Mouse (Mus musculus) heart, postnatal 10 days (tissue): ENCODE measurements around the gene Ager. TPM values are rescaled to one million over a fixed set of nuclear protein-coding genes. Genes with fewer than 3 reads are reported as not detected.
A peak's percentile ranks its signal among the peaks of the same experiment; 100 is the strongest.

Experiments used
- DNase-seq, 2 experiments: peaks; one replicate each; pipeline ENCODE4 v3.0.0; 2021
- intact Hi-C: fragments of 180-260 bp; cut with DNase I; formaldehyde crosslinking; loops from one replicate; pipeline ENCODE4 v1.15.1; 2025
- total RNA-seq, 2 experiments: library from RNA; stranded (reverse); gene quantifications; 2 replicates each; pipeline ENCODE4 v1.2.3; 2021

The Ager gene
- total RNA-seq, 2 experiments from 2014 or later = 1.1 to 1.6 TPM

DNA sequence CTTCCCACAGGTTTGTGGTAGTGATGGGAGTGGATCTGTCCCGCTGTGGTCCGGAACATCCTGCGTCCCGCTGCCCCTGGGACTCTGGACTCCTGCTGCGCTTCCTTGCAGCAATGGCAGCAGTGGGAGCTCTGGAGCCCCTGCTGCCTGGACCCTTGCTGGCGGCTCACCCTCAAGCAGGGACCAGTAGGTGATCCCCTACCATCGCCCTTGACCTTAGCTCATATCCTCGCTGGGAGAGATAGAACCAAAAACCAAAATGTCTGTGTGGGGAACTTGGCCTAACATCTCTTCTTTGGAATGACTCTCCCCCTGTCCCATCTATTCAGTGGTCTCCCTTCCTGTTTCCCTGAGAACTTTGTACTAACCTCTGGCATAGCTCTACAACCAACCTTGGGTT is 13.8 kb upstream of the Ager start:
- DNase-seq = no peak
- intact Hi-C loops = no loop called here

- DNase-seq = no peak
- intact Hi-C loops = no loop called here
Measured at GRCm38 (mm10) chr17:34585121-34585520, 12.5 kb upstream of the Ager start.

DNA sequence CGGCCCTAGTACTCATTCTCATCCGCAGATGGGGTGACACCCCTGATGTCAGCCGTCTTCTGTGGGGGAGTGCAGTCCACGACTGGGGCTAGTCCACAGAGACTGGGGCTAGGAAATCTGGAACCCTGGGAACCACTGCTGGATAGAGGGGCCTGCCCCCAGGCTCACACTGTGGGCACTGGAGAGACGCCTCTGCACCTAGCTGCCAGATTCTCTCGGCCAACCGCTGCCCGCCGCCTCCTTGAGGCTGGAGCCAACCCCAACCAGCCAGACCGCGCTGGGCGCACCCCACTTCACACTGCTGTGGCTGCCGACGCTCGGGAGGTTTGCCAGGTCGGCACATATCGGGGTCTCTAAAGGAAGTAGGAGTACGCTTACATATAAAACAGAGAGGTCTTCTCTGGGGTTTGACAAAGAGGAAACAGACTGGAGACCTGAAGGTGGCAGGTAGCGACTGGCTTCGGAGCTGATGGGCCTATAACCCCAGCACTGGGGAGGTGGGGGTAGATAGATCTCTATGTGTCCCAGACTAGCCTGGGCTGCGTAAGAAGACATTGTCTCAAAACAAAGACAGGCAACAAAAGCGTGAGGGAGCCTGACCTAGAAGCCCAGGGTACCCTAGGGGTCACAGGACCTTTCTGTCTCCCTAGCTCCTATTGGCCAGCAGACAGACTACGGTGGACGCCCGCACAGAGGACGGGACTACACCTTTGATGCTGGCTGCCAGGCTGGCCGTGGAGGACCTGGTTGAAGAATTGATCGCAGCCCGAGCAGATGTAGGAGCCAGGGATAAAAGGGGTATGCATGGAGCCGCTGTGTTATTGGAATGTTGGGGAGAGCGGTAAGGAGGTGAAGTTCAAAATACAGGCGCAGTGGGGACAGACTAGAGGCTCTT is 11.5 kb upstream of the Ager start:
- intact Hi-C loops = loop anchor here (2.0 kb wide), 1 partner anchor 19 kb away; no protein-coding TSS in a partner anchor
- no peak for DNase-seq

DNA sequence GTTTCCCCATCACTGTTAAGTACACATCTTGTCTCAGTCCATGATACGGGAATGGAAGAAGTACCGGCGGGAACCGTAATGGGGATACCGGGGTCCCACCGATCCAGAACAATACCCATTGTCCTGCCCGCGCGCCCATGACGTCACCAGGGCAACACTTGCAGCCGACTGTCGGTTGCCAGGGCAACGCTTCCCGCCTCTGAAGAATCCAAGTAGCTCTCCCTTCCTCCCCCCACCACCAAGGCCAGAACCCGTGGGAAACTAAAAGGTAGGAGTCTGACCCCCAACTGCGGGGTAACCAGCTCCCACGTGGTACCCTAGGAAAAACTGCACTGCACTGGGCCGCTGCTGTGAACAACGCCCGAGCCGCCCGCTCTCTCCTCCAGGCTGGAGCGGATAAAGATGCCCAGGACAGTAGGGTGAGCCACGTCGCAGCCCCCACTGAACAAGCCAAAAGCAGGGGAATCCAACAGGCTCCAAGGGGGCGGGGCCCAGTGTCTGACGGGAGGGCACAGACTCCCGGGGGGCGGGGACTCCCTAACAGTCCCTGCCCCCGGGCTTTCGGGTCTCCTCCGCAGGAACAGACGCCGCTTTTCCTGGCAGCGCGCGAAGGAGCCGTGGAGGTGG is 10.8 kb upstream of the Ager start:
- intact Hi-C loops = loop anchor here (2.0 kb wide), 1 partner anchor 20 kb away; no protein-coding TSS in a partner anchor
- peak; percentile 84 to 87 for DNase-seq

- intact Hi-C loops = loop anchor here (2.0 kb wide), 1 partner anchor 21 kb away; no protein-coding TSS in a partner anchor
- DNase-seq = peak; percentile 98
Measured at GRCm38 (mm10) chr17:34587423-34587811, 10.2 kb upstream of the Ager start.

GRCm38 (mm10) chr17:34587814-34588213 is 9.8 kb upstream of the Ager start:
- intact Hi-C loops = loop anchor here (2.0 kb wide), 1 partner anchor 21 kb away; no protein-coding TSS in a partner anchor

DNA sequence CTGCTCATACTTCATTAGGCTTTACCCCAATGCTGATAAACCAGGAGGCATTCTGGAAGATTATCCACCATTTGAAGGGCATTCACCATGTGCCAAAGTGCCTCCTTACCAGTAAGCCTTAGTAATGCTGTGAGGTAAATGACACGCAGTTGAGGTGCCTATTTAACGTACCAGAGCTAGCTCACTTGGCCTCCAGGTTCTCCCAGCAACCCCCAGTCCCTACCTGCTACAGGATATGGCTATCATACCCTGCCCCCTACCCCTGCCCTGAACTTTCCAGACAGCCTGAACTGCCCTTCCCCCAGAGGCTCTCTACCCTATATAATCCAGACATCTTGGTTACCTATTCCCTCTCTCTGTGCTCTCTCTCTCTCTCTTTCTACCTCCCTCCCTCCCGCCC is 8.9 kb upstream of the Ager start:
- no peak for DNase-seq
- intact Hi-C loops = no loop called here

More at GRCm38 (mm10) chr17:34587814-34588213, 9.8 kb upstream of the Ager start:
- DNase-seq = no peak

DNA sequence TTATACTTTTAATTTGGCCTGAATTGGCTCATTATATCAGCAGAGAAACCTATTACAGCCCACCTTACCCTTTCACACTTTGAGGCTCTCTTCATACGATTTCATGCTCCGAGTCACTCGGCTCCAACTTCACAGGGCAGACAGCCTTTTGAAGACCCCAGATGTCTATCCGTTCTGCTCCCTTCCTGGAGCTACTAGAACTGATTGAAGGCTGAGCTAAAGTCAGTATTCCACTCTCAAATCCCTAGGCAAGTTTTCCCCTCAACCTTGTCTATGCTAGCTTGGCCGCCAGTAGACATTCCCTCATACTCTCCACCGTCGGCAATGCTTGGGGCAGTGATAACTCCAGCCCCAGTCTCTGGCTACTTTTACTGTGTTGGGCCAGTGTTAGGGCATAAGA is 8.5 kb upstream of the Ager start:
- intact Hi-C loops = no loop called here
- DNase-seq = no peak

- intact Hi-C loops = no loop called here
- peak; percentile 72 to 76 for DNase-seq
Measured at GRCm38 (mm10) chr17:34589681-34590101, 8.0 kb upstream of the Ager start, which contains the start of gene Gpsm3. Gene Gpsm3, plus strand, starts transcription at chr17:34589806.

DNA sequence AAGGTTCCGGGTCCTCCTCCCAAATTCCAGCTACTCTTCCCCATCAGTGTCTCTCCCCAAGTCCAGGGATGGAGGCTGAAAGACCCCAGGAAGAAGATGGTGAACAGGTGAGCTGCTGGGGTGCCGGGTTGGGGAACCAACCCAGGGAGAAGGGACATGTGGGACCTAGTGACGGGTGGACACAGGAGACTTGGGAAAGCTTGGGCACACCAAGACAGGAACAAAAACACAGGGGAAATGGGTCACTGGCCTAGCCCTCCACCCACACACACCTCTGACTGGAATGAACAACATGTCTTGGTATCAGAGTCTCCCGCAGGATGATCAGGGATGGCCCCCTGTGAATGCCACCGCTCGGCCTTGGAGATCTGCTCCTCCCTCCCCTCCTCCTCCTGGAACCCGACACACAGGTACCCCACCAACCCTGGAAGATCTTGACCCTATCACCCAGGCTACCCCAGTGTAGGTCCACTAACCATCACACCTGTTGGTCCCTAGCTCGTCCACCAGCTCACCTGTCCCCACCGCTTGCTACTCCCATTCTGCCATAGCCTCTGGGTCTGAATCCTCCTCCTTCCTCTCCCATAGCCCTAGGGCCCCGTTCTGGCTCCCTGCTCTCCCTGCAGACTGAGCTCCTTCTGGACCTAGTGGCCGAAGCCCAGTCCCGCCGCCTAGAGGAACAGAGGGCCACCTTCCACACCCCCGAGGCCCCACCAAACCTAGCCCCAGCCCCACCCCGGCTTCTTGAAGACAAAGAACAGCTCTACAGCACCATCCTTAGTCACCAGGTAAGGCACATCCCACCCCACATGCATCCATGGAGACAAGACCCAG is 7.3 kb upstream of the Ager start:
- no peak for DNase-seq
- intact Hi-C loops = no loop called here

- DNase-seq = peak in 1 of 2 experiments; percentile 53
- intact Hi-C loops = no loop called here
Measured at GRCm38 (mm10) chr17:34591029-34591993, 6.4 kb upstream of the Ager start, which contains the start of gene Pbx2. Gene Pbx2, plus strand, starts transcription at chr17:34591266.

GRCm38 (mm10) chr17:34591994-34592375 is 5.7 kb upstream of the Ager start:
- intact Hi-C loops = no loop called here

GRCm38 (mm10) chr17:34592581-34593549 is 4.8 kb upstream of the Ager start:
- intact Hi-C loops = no loop called here
- peak; percentile 48 to 54 for DNase-seq

More at GRCm38 (mm10) chr17:34591994-34592375, 5.7 kb upstream of the Ager start:
- peak; percentile 90 to 91 for DNase-seq

GRCm38 (mm10) chr17:34593752-34594525 is 3.7 kb upstream of the Ager start:
- DNase-seq = peak in 1 of 2 experiments; percentile 38
- intact Hi-C loops = no loop called here

- intact Hi-C loops = no loop called here
- no peak for DNase-seq
Measured at GRCm38 (mm10) chr17:34596098-34596497, 1.6 kb upstream of the Ager start.

DNA sequence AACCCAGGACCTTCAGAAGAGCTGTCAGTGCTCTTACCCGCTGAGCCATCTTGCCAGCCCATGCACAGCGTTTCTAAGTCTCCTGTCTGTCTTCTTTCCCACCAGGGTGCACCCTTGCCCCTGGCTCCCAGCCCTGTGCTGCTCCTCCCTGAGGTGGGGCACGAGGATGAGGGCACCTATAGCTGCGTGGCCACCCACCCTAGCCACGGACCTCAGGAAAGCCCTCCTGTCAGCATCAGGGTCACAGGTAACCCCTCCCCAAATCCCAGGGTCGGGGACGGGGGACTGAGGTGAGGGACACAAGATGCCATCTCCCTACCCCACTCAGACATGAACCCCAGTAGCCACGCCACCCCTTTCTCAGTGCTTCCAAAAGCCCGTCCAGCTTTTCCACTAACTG is 2.2 kb downstream of the Ager start:
- DNase-seq = no peak
- intact Hi-C loops = loop anchor here (10.0 kb wide), 1 partner anchor 475 kb away; the partner anchor contains the start of gene Brd2

- no peak for DNase-seq
- intact Hi-C loops = loop anchor here (10.0 kb wide), 1 partner anchor 477 kb away; the partner anchor contains the start of gene Brd2
Measured at GRCm38 (mm10) chr17:34601796-34602195, 4.1 kb downstream of the Ager start.
